In the genomic region with DNA sequence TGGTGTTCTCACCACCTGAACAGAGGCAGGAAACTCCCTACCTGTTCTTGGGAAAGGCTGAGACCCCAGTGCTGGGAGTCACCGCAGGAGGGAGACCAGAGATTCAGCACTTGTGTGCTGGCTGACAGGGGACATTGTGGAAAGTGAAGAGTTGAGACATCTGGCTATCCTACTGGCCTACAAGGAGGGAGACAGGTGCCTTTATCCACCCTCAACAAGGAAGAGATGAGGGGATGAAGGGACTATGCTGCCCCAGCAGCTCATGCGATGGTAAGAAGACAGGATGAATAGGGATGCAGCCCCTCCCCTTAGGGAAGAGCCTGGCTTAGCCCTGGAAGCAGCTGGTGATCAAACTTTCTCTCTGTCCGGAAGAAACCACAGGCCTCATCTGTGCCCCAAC, we compare ENCODE assay signal across 16 mouse cellular contexts.
"Had no signal": no experiment of that assay in that cellular context is flagged by ENCODE, and none has a peak within 500 bp of the region (broad histone marks: within the 10 kb centered on the region; RNA-seq: fewer than 3 reads in every experiment).

No protein-coding gene starts in this region.

- H3K4me2 ChIP-seq: limb, embryonic 12.5 days; limb, embryonic 15.5 days; liver, embryonic 11.5 days; lung, embryonic 14.5 days; midbrain, embryonic 12.5 days; midbrain, embryonic 15.5 days had no signal

- H3K4me3 ChIP-seq: left cerebral cortex, adult 2 months; limb, embryonic 12.5 days; limb, embryonic 15.5 days; midbrain, embryonic 12.5 days; midbrain, embryonic 15.5 days had no signal

- H3K36me3 ChIP-seq: limb, embryonic 12.5 days; limb, embryonic 15.5 days; midbrain, embryonic 12.5 days; midbrain, embryonic 15.5 days had no signal

- ATAC-seq: liver, postnatal 0 days; lung, postnatal 0 days; midbrain, embryonic 15.5 days had no signal

- H3K9me3 ChIP-seq: limb, embryonic 12.5 days; limb, embryonic 15.5 days; midbrain, embryonic 12.5 days; midbrain, embryonic 15.5 days had no signal

- DNase-seq: kidney, postnatal 10 days; kidney, postnatal 36 days; layer of hippocampus, postnatal 36 days; liver, postnatal 0 days; lung, embryonic 14.5 days; thymus, adult 18-20 months; thymus, postnatal 36 days had no signal

- H3K27ac ChIP-seq: left cerebral cortex, adult 2 months; limb, embryonic 12.5 days; liver, embryonic 14.5 days; macrophage; midbrain, embryonic 12.5 days; midbrain, embryonic 15.5 days had no signal

- H3K27me3 ChIP-seq: limb, embryonic 12.5 days; limb, embryonic 15.5 days; midbrain, embryonic 15.5 days had no signal

- H3K9ac ChIP-seq: limb, embryonic 12.5 days; limb, embryonic 15.5 days; liver, embryonic 14.5 days; liver, postnatal 0 days; lung, embryonic 14.5 days; midbrain, embryonic 12.5 days; midbrain, embryonic 15.5 days had no signal
